Mouse (Mus musculus) kidney, embryonic 14.5 days (tissue): ENCODE measurements around the gene Ttc3. TPM values are rescaled to one million over a fixed set of nuclear protein-coding genes. Genes with fewer than 3 reads are reported as not detected.
A peak's percentile ranks its signal among the peaks of the same experiment; 100 is the strongest.

ENCODE experiments used
- ATAC-seq: fragments of 200-750 bp; cut with Nextera tagmentation; 2 replicates; pipeline ENCODE4 v1.8.0; 2017; ENCODE audit warnings: moderate number of reproducible peaks, mild to moderate bottlenecking, moderate TSS enrichment, moderate library complexity; ENCODE audit not compliant: low FRiP score, low TSS enrichment
- H3K27ac ChIP-seq: fragments of 300-500 bp; sonication (generic); 2 replicates; pipeline ENCODE4 v1.5.1; 2014; ENCODE audit warnings: low read depth, mild to moderate bottlenecking, low read length, moderate library complexity, mixed read lengths
- H3K27me3 ChIP-seq: fragments of 300-500 bp; sonication (generic); 2 replicates; pipeline ENCODE4 v1.6.1; 2014; ENCODE audit warnings: mild to moderate bottlenecking, low read length; ENCODE audit not compliant: control insufficient read depth, insufficient read depth
- H3K36me3 ChIP-seq: fragments of 300-500 bp; sonication (generic); 2 replicates; pipeline ENCODE4 v1.6.1; 2014; ENCODE audit warnings: low read length, mixed read lengths; ENCODE audit not compliant: control insufficient read depth, insufficient read depth
- H3K4me1 ChIP-seq: fragments of 300-500 bp; sonication (generic); 2 replicates; pipeline ENCODE4 v1.6.1; 2014; ENCODE audit warnings: low read length, mixed read lengths; ENCODE audit not compliant: control insufficient read depth, insufficient read depth
- H3K4me2 ChIP-seq: fragments of 300-500 bp; sonication (generic); replicated peaks from 2 replicates; pipeline ENCODE4 v1.6.1; 2014; ENCODE audit warnings: low read depth, mild to moderate bottlenecking, low read length
- H3K4me3 ChIP-seq: fragments of 300-500 bp; sonication (generic); 2 replicates; pipeline ENCODE4 v1.5.1; 2014; ENCODE audit warnings: mild to moderate bottlenecking, low read length
- H3K9ac ChIP-seq: fragments of 300-500 bp; sonication (generic); 2 replicates; pipeline ENCODE4 v1.6.1; 2014; ENCODE audit warnings: low read depth, mild to moderate bottlenecking, low read length, moderate library complexity
- H3K9me3 ChIP-seq: fragments of 300-500 bp; sonication (generic); 2 replicates; pipeline ENCODE4 v1.6.1; 2016; ENCODE audit warnings: low read length; ENCODE audit not compliant: control insufficient read depth
- WGBS: fragments of 180-500 bp; shearing (Covaris S2); extraction: QIAGEN DNeasy Blood & Tissue Kit; methylation state at CpG from one replicate; pipeline ENCODE4 v1.1.7; 2014; 5-methylcytosine and 5-hydroxymethylcytosine counted together
- polyA plus RNA-seq: library from polyadenylated mRNA; unstranded; fragments of >200 nt; fragmentation: Nextera tagmentation; extraction: Ambion mirVana; gene quantifications from 2 replicates; pipeline ENCODE4 v1.2.1, GENCODE M21; 2014

Gene Ttc3
- polyA plus RNA-seq, 1 experiment from 2014 or later = 269 TPM

- WGBS = 23% methylated on average over 9 of the region's 9 CpGs
- peak; percentile 81 for ATAC-seq
- Histone ChIP-seq H3K36me3 (no peaks in the 10 kb centered on the region), H3K27me3 (no peaks in the 10 kb centered on the region), H3K9me3 (no peaks in the 10 kb centered on the region), H3K4me1 (no peaks in the 10 kb centered on the region), H3K4me3 (no peak overlapping the region), H3K9ac (no peak overlapping the region), H3K4me2 (no peak overlapping the region), H3K27ac (no peak overlapping the region)
Observed at GRCm38 (mm10) chr16:94354450-94354849, 16.0 kb upstream of the Ttc3 start.

- no peak for ATAC-seq
- WGBS = 63% methylated on average over 7 of the region's 7 CpGs
Observed at GRCm38 (mm10) chr16:94356046-94356445, 14.4 kb upstream of the Ttc3 start.

GRCm38 (mm10) chr16:94356776-94357494 is 13.5 kb upstream of the Ttc3 start:
- Histone ChIP-seq H3K4me1 (no peaks in the 10 kb centered on the region), H3K4me3 (no peak overlapping the region), H3K4me2 (no peak overlapping the region), H3K27me3 (no peaks in the 10 kb centered on the region), H3K36me3 (no peaks in the 10 kb centered on the region), H3K27ac (no peak overlapping the region), H3K9ac (no peak overlapping the region), H3K9me3 (no peaks in the 10 kb centered on the region)
- no peak for ATAC-seq
- WGBS = 63% methylated on average over 11 of the region's 11 CpGs

More at GRCm38 (mm10) chr16:94356046-94356445, 14.4 kb upstream of the Ttc3 start:
- H3K4me1 ChIP-seq = no peaks in the 10 kb centered on the region
- H3K36me3 ChIP-seq = no peaks in the 10 kb centered on the region
- H3K9ac ChIP-seq = no peak overlapping the region
- no peaks in the 10 kb centered on the region for H3K27me3 ChIP-seq
- H3K4me2 ChIP-seq = no peak overlapping the region
- no peak overlapping the region for H3K4me3 ChIP-seq
- H3K9me3 ChIP-seq = no peaks in the 10 kb centered on the region
- no peak overlapping the region for H3K27ac ChIP-seq

GRCm38 (mm10) chr16:94358091-94358490 is 12.3 kb upstream of the Ttc3 start:
- no peak for ATAC-seq
- no peaks in the 10 kb centered on the region for H3K4me1 ChIP-seq
- WGBS = 76% methylated on average over 3 of the region's 3 CpGs
- H3K27me3 ChIP-seq = no peaks in the 10 kb centered on the region
- no peaks in the 10 kb centered on the region for H3K9me3 ChIP-seq
- H3K4me3 ChIP-seq = no peak overlapping the region
- no peak overlapping the region for H3K27ac ChIP-seq
- no peak overlapping the region for H3K9ac ChIP-seq
- H3K4me2 ChIP-seq = no peak overlapping the region
- no peaks in the 10 kb centered on the region for H3K36me3 ChIP-seq

GRCm38 (mm10) chr16:94360578-94361350 is 9.7 kb upstream of the Ttc3 start:
- Histone ChIP-seq H3K4me2 (no peak overlapping the region), H3K4me3 (no peak overlapping the region), H3K9me3 (no peaks in the 10 kb centered on the region), H3K9ac (no peak overlapping the region), H3K36me3 (no peaks in the 10 kb centered on the region), H3K27me3 (no peaks in the 10 kb centered on the region), H3K4me1 (no peaks in the 10 kb centered on the region), H3K27ac (no peak overlapping the region)
- WGBS = 88% methylated on average over 13 of the region's 13 CpGs
- no peak for ATAC-seq

- no peaks in the 10 kb centered on the region for H3K27me3 ChIP-seq
- H3K4me1 ChIP-seq = no peaks in the 10 kb centered on the region
- no peak for ATAC-seq
- no peak overlapping the region for H3K4me2 ChIP-seq
- no peak overlapping the region for H3K4me3 ChIP-seq
- H3K36me3 ChIP-seq = peaks cover 2% of the 10 kb centered on the region; the same call in 1 of the 2 replicates
- H3K9ac ChIP-seq = no peak overlapping the region
- H3K9me3 ChIP-seq = no peaks in the 10 kb centered on the region
- no peak overlapping the region for H3K27ac ChIP-seq
- 48% methylated on average over 10 of the region's 10 CpGs for WGBS
Observed at GRCm38 (mm10) chr16:94362174-94362873, 8.1 kb upstream of the Ttc3 start.

GRCm38 (mm10) chr16:94363814-94364213 is 6.6 kb upstream of the Ttc3 start:
- Histone ChIP-seq H3K4me2 (no peak overlapping the region), H3K27ac (no peak overlapping the region), H3K9ac (no peak overlapping the region), H3K4me3 (no peak overlapping the region), H3K36me3 (peaks cover 2% of the 10 kb centered on the region; the same call in 1 of the 2 replicates), H3K9me3 (no peaks in the 10 kb centered on the region), H3K4me1 (peaks cover 4% of the 10 kb centered on the region; the same call in 1 of the 2 replicates), H3K27me3 (no peaks in the 10 kb centered on the region)
- no peak for ATAC-seq
- WGBS = 94% methylated on average over 4 of the region's 4 CpGs

GRCm38 (mm10) chr16:94365435-94365834 is 5.0 kb upstream of the Ttc3 start:
- 93% methylated on average over 3 of the region's 3 CpGs for WGBS

More at GRCm38 (mm10) chr16:94365435-94365834, 5.0 kb upstream of the Ttc3 start:
- ATAC-seq = no peak
- no peak overlapping the region for H3K4me3 ChIP-seq
- H3K4me1 ChIP-seq = peaks cover 9% of the 10 kb centered on the region; the same call in 1 of the 2 replicates
- H3K9ac ChIP-seq = no peak overlapping the region
- H3K27me3 ChIP-seq = no peaks in the 10 kb centered on the region
- H3K4me2 ChIP-seq = no peak overlapping the region
- no peak overlapping the region for H3K27ac ChIP-seq
- no peaks in the 10 kb centered on the region for H3K9me3 ChIP-seq
- peaks cover 2% of the 10 kb centered on the region; the same call in 1 of the 2 replicates for H3K36me3 ChIP-seq
